Mouse (Mus musculus) layer of hippocampus, adult 2 months (tissue): ENCODE data around the gene Rraga. TPM values are rescaled to one million over a fixed set of nuclear protein-coding genes. Genes with fewer than 3 reads are reported as not detected.

Experiments
- DNase-seq, 2 experiments: peaks; one replicate each; pipeline ENCODE4 v3.0.0; 2022; ENCODE audit warnings: low spot score in 2 of 2
- H3K27ac ChIP-seq: fragments of 200-600 bp; 2 replicates; pipeline ENCODE4 v1.8.1; 2022
- H3K4me3 ChIP-seq: fragments of 200-600 bp; 2 replicates; pipeline ENCODE4 v1.8.1; 2022; ENCODE audit warnings: mild to moderate bottlenecking
- CTCF ChIP-seq: fragments of 200-600 bp; conservative IDR thresholded peaks from 2 replicates; pipeline ENCODE4 v1.8.1; 2022; ENCODE audit warnings: antibody characterized with exemption, mild to moderate bottlenecking, moderate library complexity
- total RNA-seq, 2 experiments: library from RNA; stranded (reverse); gene quantifications; 2 replicates each; pipeline ENCODE4 v1.2.3; 2021

Gene Rraga
- total RNA-seq, 2 experiments from 2014 or later: 129 to 143 TPM

GRCm38 (mm10) chr4:86557371-86557770 lies 18.1 kb upstream of the Rraga start:
- DNase-seq: no peak
- no peak for TF ChIP-seq CTCF

GRCm38 (mm10) chr4:86558228-86558627 lies 17.2 kb upstream of the Rraga start, which contains the start of gene Saxo1:
Gene Saxo1, minus strand, starts transcription at chr4:86558328.
- no peak within 1 kb of the TSS for H3K27ac ChIP-seq
- TF ChIP-seq CTCF: no peak
- H3K4me3 ChIP-seq: no peak within 1 kb of the TSS
- no peak for DNase-seq

More at GRCm38 (mm10) chr4:86557371-86557770, 18.1 kb upstream of the Rraga start:
- no peak overlapping the region for H3K4me3 ChIP-seq
- no peak overlapping the region for H3K27ac ChIP-seq

DNA sequence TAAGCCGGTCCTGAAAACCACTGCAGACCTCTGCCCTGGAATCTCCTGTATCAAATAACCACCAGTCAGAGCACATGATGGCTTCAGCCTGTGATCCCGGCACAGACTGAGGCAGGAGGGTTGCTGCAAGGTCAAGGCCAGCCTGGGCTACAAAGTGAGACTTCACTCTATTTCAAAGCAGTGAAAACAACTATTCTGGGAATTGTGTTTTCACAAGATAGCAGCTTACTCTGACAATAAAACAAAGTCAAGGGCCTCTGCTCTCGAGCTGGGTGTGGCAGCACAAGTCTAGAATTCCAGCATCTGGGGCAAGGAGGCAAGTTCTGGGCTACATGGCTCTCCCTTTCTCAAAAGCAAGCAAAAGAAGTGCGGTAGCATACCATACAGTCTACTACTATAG lies 16.5 kb upstream of the Rraga start:
- no peak overlapping the region for H3K4me3 ChIP-seq
- TF ChIP-seq CTCF: no peak
- no peak overlapping the region for H3K27ac ChIP-seq
- no peak for DNase-seq

DNA sequence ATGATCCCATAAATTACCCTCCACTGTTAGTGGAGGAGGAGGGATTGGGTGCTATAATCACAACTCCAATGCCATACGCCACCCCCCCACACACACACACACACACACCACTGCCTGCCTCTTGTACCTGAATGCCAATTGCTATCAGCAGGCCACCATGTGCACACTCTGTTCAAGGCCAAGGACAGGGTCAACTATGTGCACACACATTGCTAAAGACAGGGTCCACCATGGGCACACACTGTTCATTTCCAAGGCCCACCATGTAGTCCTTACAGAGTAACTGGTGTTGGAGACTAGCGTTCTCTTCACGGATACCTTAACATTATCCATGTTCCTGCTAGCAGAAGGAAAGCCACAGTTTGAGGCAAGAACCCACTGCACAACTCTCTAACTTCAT lies 14.4 kb upstream of the Rraga start:
- no peak overlapping the region for H3K4me3 ChIP-seq
- no peak for DNase-seq
- H3K27ac ChIP-seq: no peak overlapping the region
- TF ChIP-seq CTCF: no peak

DNA sequence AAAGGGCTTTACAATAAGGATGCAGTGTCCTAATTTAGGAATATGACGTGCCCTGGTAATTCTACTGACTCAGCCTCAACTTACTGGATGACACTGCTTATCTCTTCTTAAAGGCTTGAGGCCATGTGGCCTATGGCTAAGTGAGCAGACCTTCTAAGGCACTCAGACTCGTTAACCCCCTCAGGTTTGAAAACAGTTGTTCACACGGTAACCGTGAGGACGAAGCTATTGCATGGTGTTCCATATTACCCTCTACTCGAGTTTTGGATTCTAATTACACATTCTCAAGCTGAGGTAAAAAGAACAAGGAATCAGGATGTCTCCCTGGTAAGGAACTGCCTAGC lies 557 bp upstream of the Rraga start:
- DNase-seq: no peak
- Histone ChIP-seq H3K27ac (peak overlapping the region; percentile 99), H3K4me3 (peak overlapping the region; percentile 99)
- no peak for TF ChIP-seq CTCF

DNA sequence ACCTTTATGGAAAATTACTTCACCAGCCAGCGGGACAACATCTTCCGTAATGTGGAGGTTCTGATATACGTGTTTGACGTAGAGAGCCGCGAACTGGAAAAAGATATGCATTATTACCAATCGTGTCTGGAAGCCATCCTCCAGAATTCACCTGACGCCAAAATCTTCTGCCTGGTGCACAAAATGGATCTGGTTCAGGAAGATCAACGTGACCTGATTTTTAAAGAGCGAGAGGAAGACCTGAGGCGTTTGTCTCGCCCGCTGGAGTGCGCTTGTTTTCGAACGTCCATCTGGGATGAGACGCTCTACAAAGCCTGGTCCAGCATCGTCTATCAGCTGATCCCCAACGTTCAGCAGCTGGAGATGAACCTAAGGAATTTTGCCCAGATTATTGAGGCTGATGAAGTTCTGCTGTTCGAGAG lies 663 bp downstream of the Rraga start:
- no peak for TF ChIP-seq CTCF

GRCm38 (mm10) chr4:86576630-86577225 lies 1.3 kb downstream of the Rraga start:
- no peak for DNase-seq
- Histone ChIP-seq H3K27ac (peak overlapping the region; percentile 99), H3K4me3 (peak overlapping the region; percentile 99)
- TF ChIP-seq CTCF: no peak

More for the DNA sequence above, 663 bp downstream of the Rraga start:
- Histone ChIP-seq H3K4me3 (peak overlapping the region; percentile 99), H3K27ac (peak overlapping the region; percentile 99)
- peak; percentile 25 to 39 for DNase-seq

- no peak overlapping the region for H3K4me3 ChIP-seq
- DNase-seq: no peak
- H3K27ac ChIP-seq: no peak overlapping the region
- no peak for TF ChIP-seq CTCF
Measured at GRCm38 (mm10) chr4:86580056-86580455, 4.6 kb downstream of the Rraga start.

GRCm38 (mm10) chr4:86580591-86580990 lies 5.1 kb downstream of the Rraga start:
- DNase-seq: no peak
- H3K27ac ChIP-seq: no peak overlapping the region
- H3K4me3 ChIP-seq: no peak overlapping the region
- no peak for TF ChIP-seq CTCF

DNA sequence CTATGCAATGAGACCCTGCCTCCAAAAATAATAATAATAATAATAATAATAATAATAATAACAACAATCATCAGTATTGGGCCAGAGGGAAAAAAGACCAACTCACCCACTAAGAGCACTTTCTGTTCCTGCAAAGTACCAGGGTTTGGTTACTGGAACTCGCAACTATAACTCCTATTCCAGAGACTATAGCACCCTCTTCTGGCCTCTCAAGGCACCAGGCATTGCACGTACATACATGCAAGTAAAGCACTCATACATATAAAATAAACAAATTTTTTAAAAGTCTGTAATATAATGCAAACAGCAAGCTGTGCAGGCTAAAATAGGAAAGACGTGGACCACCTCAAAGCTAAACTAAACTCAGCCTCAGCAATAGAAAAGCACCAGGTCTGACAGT lies 12.8 kb downstream of the Rraga start:
- no peak overlapping the region for H3K4me3 ChIP-seq
- no peak for DNase-seq
- TF ChIP-seq CTCF: peak; percentile 57

DNA sequence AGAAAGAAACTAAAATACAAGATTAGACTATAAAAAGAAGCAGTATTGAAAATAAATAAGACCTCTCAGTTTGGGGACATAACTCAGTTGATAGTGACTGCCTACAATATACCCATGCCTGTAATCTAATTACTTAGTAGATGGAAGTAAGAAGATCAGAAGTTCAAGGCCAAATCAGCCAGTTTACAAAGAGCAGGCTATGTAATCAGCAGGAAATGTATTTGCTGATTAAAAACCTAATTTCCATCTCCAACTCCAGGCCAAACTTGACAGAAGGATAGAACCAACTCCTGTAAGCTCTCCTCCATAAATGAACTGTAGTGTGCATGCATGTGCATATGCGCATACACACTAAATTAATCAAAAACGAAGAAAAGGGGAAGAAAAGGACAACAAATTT lies 15.8 kb downstream of the Rraga start:
- Histone ChIP-seq H3K27ac (no peak overlapping the region), H3K4me3 (no peak overlapping the region)
- DNase-seq: no peak
- TF ChIP-seq CTCF: no peak

More for the DNA sequence above, 12.8 kb downstream of the Rraga start:
- H3K27ac ChIP-seq: no peak overlapping the region

DNA sequence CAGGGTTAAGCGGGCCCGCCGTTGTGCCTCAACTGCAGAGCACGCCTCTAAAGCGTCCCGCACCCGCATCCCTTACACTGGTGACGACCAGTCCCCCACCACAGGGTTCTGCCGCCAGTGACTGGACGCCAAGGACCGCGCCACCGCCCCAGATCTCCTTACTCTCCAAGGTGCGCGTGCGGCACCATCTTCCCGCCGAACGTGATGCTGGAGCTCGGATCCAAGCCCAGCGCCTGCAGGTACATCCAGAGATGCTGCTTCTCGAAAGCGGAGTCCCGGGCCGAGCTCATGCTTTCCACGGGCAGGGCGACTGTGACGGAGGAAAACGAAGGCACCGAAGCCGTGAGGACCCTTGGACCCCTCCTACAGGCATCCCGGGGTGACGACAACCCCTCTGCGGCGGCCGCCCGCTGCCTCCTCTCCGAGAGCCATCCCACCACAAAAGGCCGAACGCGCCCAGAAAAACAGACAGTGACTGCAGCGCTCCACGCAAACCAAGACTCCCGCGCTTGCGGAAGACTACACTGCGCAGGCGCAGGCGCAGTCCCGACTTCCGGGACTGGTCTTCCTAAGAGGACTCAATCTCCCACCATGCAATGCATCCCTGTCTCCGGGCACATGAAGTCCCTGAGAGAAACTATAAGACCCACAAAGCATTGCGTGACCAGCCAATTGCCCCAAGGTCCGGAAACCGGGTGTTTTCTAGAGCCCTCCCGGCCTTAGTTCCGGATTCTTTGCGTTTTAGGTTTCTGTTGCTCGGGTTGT lies 36.2 kb downstream of the Rraga start, which contains the start of gene Haus6:
Gene Haus6, minus strand, starts transcription at position 532 of the 765 bp plus-strand sequence.
- Histone ChIP-seq H3K4me3 (peak within 1 kb of the TSS; percentile 94), H3K27ac (peak within 1 kb of the TSS; percentile 86)
- peak; percentile 90 to 97 for DNase-seq
- peak; percentile 26 for TF ChIP-seq CTCF

GRCm38 (mm10) chr4:86612289-86612620 lies 36.8 kb downstream of the Rraga start:
- TF ChIP-seq CTCF: no peak
- Histone ChIP-seq H3K27ac (peak overlapping the region; percentile 86), H3K4me3 (peak overlapping the region; percentile 94)
- no peak for DNase-seq

DNA sequence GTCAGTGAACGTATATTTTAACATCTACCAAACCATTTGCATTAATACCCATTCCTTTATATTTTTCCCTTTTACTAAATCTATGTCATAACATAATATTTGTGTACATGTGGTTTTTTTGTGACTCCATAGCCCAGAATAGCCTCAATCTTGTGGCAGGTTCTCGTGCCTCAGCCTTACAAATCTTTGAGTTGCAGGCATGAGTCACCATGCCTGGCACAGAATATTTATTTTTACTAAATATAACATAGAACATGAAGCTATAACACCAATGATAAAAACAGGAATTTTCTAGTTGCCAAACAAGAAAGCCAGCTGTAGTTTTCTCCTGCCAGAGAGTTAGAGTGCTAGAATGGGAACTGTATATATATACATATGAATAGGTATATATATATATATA lies 45.0 kb downstream of the Rraga start:
- no peak for TF ChIP-seq CTCF
- Histone ChIP-seq H3K4me3 (no peak overlapping the region), H3K27ac (no peak overlapping the region)
- DNase-seq: no peak
